Mouse (Mus musculus): ENCODE measurements at regions not wholly inside any gene's neighbourhood (a gene's known extent, or its start where the extent isn't known, plus 50 kb on each side); places are given as distances from the start of the nearest gene placed in this dataset.
"Not testable (repeated sequence)": the region's sequence is repeated elsewhere in the genome, so short reads cannot be mapped to it uniquely, and the experiment has no call there.

- no peak for DNase-seq (ENCODE audit: low spot score in 2 of 2)
These were observed 122.2 kb downstream of the Ppp1r3a start for GRCm38 (mm10) chr6:14632837-14633236.

GRCm38 (mm10) chr6:14631719-14632445 is 123.2 kb downstream of the Ppp1r3a start:
- DNase-seq (ENCODE audit: low spot score in 2 of 2) = no peak

- no peak for DNase-seq (ENCODE audit: low spot score in 2 of 2)
These were observed 138.4 kb downstream of the Ppp1r3a start for GRCm38 (mm10) chr6:14616629-14617028.

GRCm38 (mm10) chr6:14608076-14608475 is 147.0 kb downstream of the Ppp1r3a start:
- no peak for DNase-seq (ENCODE audit: low spot score in 2 of 2)

- peak; percentile 6 to 8 for DNase-seq (ENCODE audit: low spot score in 2 of 2)
These were observed 154.4 kb downstream of the Ppp1r3a start for GRCm38 (mm10) chr6:14600543-14601249.

GRCm38 (mm10) chr6:14596880-14597466 is 158.1 kb downstream of the Ppp1r3a start:
- no peak for DNase-seq (ENCODE audit: low spot score in 2 of 2)

GRCm38 (mm10) chr6:14585827-14586226 is 169.2 kb downstream of the Ppp1r3a start:
- peak in 1 of 2 experiments; percentile 39 for DNase-seq (ENCODE audit: low spot score in 2 of 2)

GRCm38 (mm10) chr6:14583829-14584228 is 171.2 kb downstream of the Ppp1r3a start:
- no peak for DNase-seq (ENCODE audit: low spot score in 2 of 2)

GRCm38 (mm10) chr6:14574607-14575006 is 180.5 kb downstream of the Ppp1r3a start:
- DNase-seq (ENCODE audit: low spot score in 2 of 2) = no peak

GRCm38 (mm10) chr6:14573001-14573400 is 182.1 kb downstream of the Ppp1r3a start:
- no peak for DNase-seq (ENCODE audit: low spot score in 2 of 2)

- no peak for DNase-seq (ENCODE audit: low spot score in 2 of 2)
These were observed 214.7 kb downstream of the Ppp1r3a start for GRCm38 (mm10) chr6:14540333-14540732.

- no peak for DNase-seq (ENCODE audit: low spot score in 2 of 2)
These were observed 226.0 kb downstream of the Ppp1r3a start for GRCm38 (mm10) chr6:14529096-14529495.

GRCm38 (mm10) chr6:14528564-14528963 is 226.5 kb downstream of the Ppp1r3a start:
- no peak for DNase-seq (ENCODE audit: low spot score in 2 of 2)

- peak in 1 of 2 experiments; percentile 7 for DNase-seq (ENCODE audit: low spot score in 2 of 2)
These were observed 232.3 kb downstream of the Ppp1r3a start for GRCm38 (mm10) chr6:14522742-14523141.

GRCm38 (mm10) chr6:14521321-14521720 is 233.8 kb downstream of the Ppp1r3a start:
- DNase-seq (ENCODE audit: low spot score in 2 of 2) = no peak

- DNase-seq (ENCODE audit: low spot score in 2 of 2) = peak; percentile 26 to 68
These were observed 250.9 kb downstream of the Ppp1r3a start for GRCm38 (mm10) chr6:14504171-14504570.

- DNase-seq (ENCODE audit: low spot score in 2 of 2) = no peak
These were observed 254.4 kb downstream of the Ppp1r3a start for GRCm38 (mm10) chr6:14500663-14501062.

GRCm38 (mm10) chr6:14499882-14500281 is 255.2 kb downstream of the Ppp1r3a start:
- DNase-seq (ENCODE audit: low spot score in 2 of 2) = not testable (repeated sequence)

GRCm38 (mm10) chr6:14486642-14487041 is 268.4 kb downstream of the Ppp1r3a start:
- DNase-seq (ENCODE audit: low spot score in 2 of 2) = not testable (repeated sequence)

- no peak for DNase-seq (ENCODE audit: low spot score in 2 of 2)
These were observed 298.7 kb downstream of the Ppp1r3a start for GRCm38 (mm10) chr6:14456394-14456793.

- not testable (repeated sequence) for DNase-seq (ENCODE audit: low spot score in 2 of 2)
These were observed 301.8 kb downstream of the Ppp1r3a start for GRCm38 (mm10) chr6:14453321-14453720.

GRCm38 (mm10) chr6:14431751-14432150 is 323.3 kb downstream of the Ppp1r3a start:
- DNase-seq (ENCODE audit: low spot score in 2 of 2) = no peak
